Mouse (Mus musculus) central nervous system, embryonic 14 days (tissue): ENCODE data around the gene Lcn8. TPM values are rescaled to one million over a fixed set of nuclear protein-coding genes. Genes with fewer than 3 reads are reported as not detected.

Experiments used
- polyA plus RNA-seq: library from polyadenylated mRNA; depleted of rRNA; stranded (reverse); fragments of >200 nt; gene quantifications from 2 replicates; pipeline ENCODE4 v1.2.3, GENCODE M21; 2012; rRNA removed

Gene Lcn8
- not detected in 2 replicates for polyA plus RNA-seq

GRCm38 (mm10) chr2:25652902-25653301 lies at the start of gene Lcn8:
Lcn8 (plus strand) TSS chr2:25653120.

GRCm38 (mm10) chr2:25607761-25608622 lies 44.9 kb upstream of the Lcn8 start, which contains the start of gene Rabl6:
Rabl6 (minus strand) TSS chr2:25608521.

GRCm38 (mm10) chr2:25617578-25617977 lies 35.3 kb upstream of the Lcn8 start, which contains the start of gene Ccdc183:
Ccdc183 (minus strand) TSS chr2:25617678.

GRCm38 (mm10) chr2:25621229-25622200 lies 31.4 kb upstream of the Lcn8 start, which contains the start of gene Tmem141:
Tmem141 (minus strand) TSS chr2:25622005.

GRCm38 (mm10) chr2:25627811-25628210 lies 25.1 kb upstream of the Lcn8 start, which contains the start of gene Fcna:
Fcna (minus strand) TSS chr2:25628030.

GRCm38 (mm10) chr2:25657652-25658051 lies 4.7 kb downstream of the Lcn8 start, which contains the start of gene Lcn5:
Lcn5 (plus strand) TSS chr2:25657952.

GRCm38 (mm10) chr2:25676486-25676885 lies 23.6 kb downstream of the Lcn8 start, which contains the start of gene Lcn6:
Lcn6 (plus strand) TSS chr2:25676786.

GRCm38 (mm10) chr2:25682426-25682825 lies 29.5 kb downstream of the Lcn8 start, which contains the start of gene Lcn10:
Lcn10 (plus strand) TSS chr2:25682726.

GRCm38 (mm10) chr2:25699743-25700142 lies 46.8 kb downstream of the Lcn8 start, which contains the start of gene Obp2a:
Obp2a (plus strand) TSS chr2:25700043.

Other genes starting within 250 kb of the Lcn8 start
- gene Fut7, start 229.9 kb upstream of the Lcn8 start, polyA plus RNA-seq = 0.39 and 0.44 TPM in 2 replicates
- 43.4 and 48.8 TPM in 2 replicates for gene Abca2, start 224.4 kb upstream of the Lcn8 start, polyA plus RNA-seq
- 0.74 and 1.3 TPM in 2 replicates for gene Clic3, start 196.3 kb upstream of the Lcn8 start, polyA plus RNA-seq
- gene Paxx, start 192.0 kb upstream of the Lcn8 start, polyA plus RNA-seq = 122 and 124 TPM in 2 replicates
- gene Ptgds, start 183.1 kb upstream of the Lcn8 start, polyA plus RNA-seq = 65.0 and 127 TPM in 2 replicates
- gene Lcn12, start 159.2 kb upstream of the Lcn8 start, polyA plus RNA-seq = not detected in 2 replicates
- 37.4 and 43.7 TPM in 2 replicates for gene Fbxw5, start 152.4 kb upstream of the Lcn8 start, polyA plus RNA-seq
- gene C8g, start 151.4 kb upstream of the Lcn8 start, polyA plus RNA-seq = 3.2 and 4.1 TPM in 2 replicates
- gene Traf2, start 106.2 kb upstream of the Lcn8 start, polyA plus RNA-seq = 13.1 and 14.5 TPM in 2 replicates
- 199 and 206 TPM in 2 replicates for gene Edf1, start 95.3 kb upstream of the Lcn8 start, polyA plus RNA-seq
- 6.3 and 6.6 TPM in 2 replicates for gene Mamdc4, start 78.3 kb upstream of the Lcn8 start, polyA plus RNA-seq
- gene Phpt1, start 77.9 kb upstream of the Lcn8 start, polyA plus RNA-seq = 181 and 195 TPM in 2 replicates
- gene Ajm1, start 71.4 kb upstream of the Lcn8 start, polyA plus RNA-seq = 15.8 and 18.1 TPM in 2 replicates
- 83.7 and 90.9 TPM in 2 replicates for gene Rabl6, start 44.6 kb upstream of the Lcn8 start, polyA plus RNA-seq
- 0.01 TPM in 1 of 2 replicates, not detected in the other for gene Ccdc183, start 35.4 kb upstream of the Lcn8 start, polyA plus RNA-seq
- gene Tmem141, start 31.1 kb upstream of the Lcn8 start, polyA plus RNA-seq = 27.9 and 35.4 TPM in 2 replicates
- gene Fcna, start 25.1 kb upstream of the Lcn8 start, polyA plus RNA-seq = 1.1 TPM in 2 replicates
- gene Lcn5, start 4.8 kb downstream of the Lcn8 start, polyA plus RNA-seq = not detected in 2 replicates
- not detected in 2 replicates for gene Lcn6, start 23.7 kb downstream of the Lcn8 start, polyA plus RNA-seq
- not detected in 2 replicates for gene Lcn10, start 29.6 kb downstream of the Lcn8 start, polyA plus RNA-seq
- not detected in 2 replicates for gene Obp2a, start 46.9 kb downstream of the Lcn8 start, polyA plus RNA-seq
- 70.7 and 77.4 TPM in 2 replicates for gene Bmyc, start 53.6 kb downstream of the Lcn8 start, polyA plus RNA-seq
- gene Obp2b, start 83.9 kb downstream of the Lcn8 start, polyA plus RNA-seq = not detected in 2 replicates
- gene Lcn3, start 112.4 kb downstream of the Lcn8 start, polyA plus RNA-seq = not detected in 2 replicates
- gene Lcn11, start 123.9 kb downstream of the Lcn8 start, polyA plus RNA-seq = not detected in 2 replicates
- gene Gm13539, start 129.1 kb downstream of the Lcn8 start, polyA plus RNA-seq = not detected in 2 replicates
- not detected in 2 replicates for gene Glt6d1, start 162.7 kb downstream of the Lcn8 start, polyA plus RNA-seq
- not detected in 2 replicates for gene Lcn9, start 170.0 kb downstream of the Lcn8 start, polyA plus RNA-seq
- not detected in 2 replicates for gene Sohlh1, start 194.1 kb downstream of the Lcn8 start, polyA plus RNA-seq
- gene Kcnt1, start 210.6 kb downstream of the Lcn8 start, polyA plus RNA-seq = 50.7 and 54.5 TPM in 2 replicates